Mouse (Mus musculus) embryonic facial prominence, embryonic 13.5 days (tissue): Measurements from ENCODE around the gene Pkn2. TPM values are rescaled to one million over a fixed set of nuclear protein-coding genes. Genes with fewer than 3 reads are reported as not detected.

Source experiments
- ATAC-seq: fragments of 200-750 bp; cut with Nextera tagmentation; 2 replicates; pipeline ENCODE4 v1.8.0; 2017; ENCODE audit warnings: low read depth; ENCODE audit not compliant: insufficient number of reproducible peaks, insufficient read depth, low FRiP score, low TSS enrichment
- H3K27ac ChIP-seq: fragments of 300-500 bp; sonication (generic); 2 replicates; pipeline ENCODE4 v1.5.1; 2015; ENCODE audit warnings: moderate library complexity, mild to moderate bottlenecking, inconsistent platforms
- H3K27me3 ChIP-seq: fragments of 300-500 bp; sonication (generic); 2 replicates; pipeline ENCODE4 v1.6.1; 2015; ENCODE audit warnings: mild to moderate bottlenecking, inconsistent platforms
- H3K36me3 ChIP-seq: fragments of 300-500 bp; sonication (generic); 2 replicates; pipeline ENCODE4 v1.6.1; 2015; ENCODE audit warnings: mild to moderate bottlenecking, inconsistent platforms
- H3K4me1 ChIP-seq: fragments of 300-500 bp; sonication (generic); 2 replicates; pipeline ENCODE4 v1.6.1; 2015; ENCODE audit warnings: inconsistent platforms
- H3K4me2 ChIP-seq: fragments of 300-500 bp; sonication (generic); 2 replicates; pipeline ENCODE4 v1.6.1; 2015; ENCODE audit warnings: moderate library complexity, mild to moderate bottlenecking, inconsistent platforms
- H3K4me3 ChIP-seq: fragments of 300-500 bp; sonication (generic); 2 replicates; pipeline ENCODE4 v1.5.1; 2015; ENCODE audit warnings: mild to moderate bottlenecking, inconsistent platforms
- H3K9ac ChIP-seq: fragments of 300-500 bp; sonication (generic); 2 replicates; pipeline ENCODE4 v1.6.1; 2015; ENCODE audit warnings: mild to moderate bottlenecking, inconsistent platforms
- H3K9me3 ChIP-seq: fragments of 300-500 bp; sonication (generic); 2 replicates; pipeline ENCODE4 v1.6.1; 2016; ENCODE audit warnings: inconsistent platforms
- WGBS: fragments of 180-500 bp; shearing (Covaris S2); methylation state at CpG from one replicate; pipeline ENCODE4 v1.1.7; 2015; ENCODE audit warnings: mixed read lengths; 5-methylcytosine and 5-hydroxymethylcytosine counted together
- polyA plus RNA-seq: library from polyadenylated mRNA; unstranded; fragments of >200 nt; fragmentation: Nextera tagmentation; extraction: Ambion mirVana; gene quantifications from 2 replicates; pipeline ENCODE4 v1.2.1, GENCODE M21; 2015

The Pkn2 gene
- polyA plus RNA-seq, 1 experiment from 2014 or later, result 50.6 TPM

GRCm38 (mm10) chr3:142764995-142765777 is 116.6 kb downstream of the Pkn2 start, which contains the start of gene Gtf2b:
Gtf2b (plus strand) TSS chr3:142765045.
- peak within 1 kb of the TSS; percentile 95 for H3K9ac ChIP-seq
- peak within 1 kb of the TSS; percentile 91 for H3K27ac ChIP-seq
- H3K27me3 ChIP-seq, result no peaks in the 10 kb centered on the region
- no peaks in the 10 kb centered on the region for H3K36me3 ChIP-seq
- peak; percentile 97 for ATAC-seq
- peak within 1 kb of the TSS; percentile 89 for H3K4me3 ChIP-seq
- under 1% methylated on average over 64 of the region's 64 CpGs for WGBS
- H3K9me3 ChIP-seq, result no peaks in the 10 kb centered on the region
- peaks cover 14% of the 10 kb centered on the region for H3K4me1 ChIP-seq
- peak within 1 kb of the TSS; percentile 84 for H3K4me2 ChIP-seq

- Histone ChIP-seq H3K4me1 (0 out of 2 replicates have a peak, but pooled peaks cover 3% of the 10 kb centered on the region), H3K4me2 (no peak overlapping the region), H3K27ac (no peak overlapping the region), H3K27me3 (no peaks in the 10 kb centered on the region), H3K9ac (no peak overlapping the region), H3K4me3 (no peak overlapping the region), H3K36me3 (no peaks in the 10 kb centered on the region), H3K9me3 (no peaks in the 10 kb centered on the region)
- 78% methylated on average over 6 of the region's 6 CpGs for WGBS
- ATAC-seq, result no peak
These were observed 121.4 kb downstream of the Pkn2 start for GRCm38 (mm10) chr3:142760356-142760755.

GRCm38 (mm10) chr3:142758593-142758992 is 123.2 kb downstream of the Pkn2 start:
- 77% methylated on average over 7 of the region's 7 CpGs for WGBS
- no peak overlapping the region for H3K27ac ChIP-seq
- H3K9me3 ChIP-seq, result no peaks in the 10 kb centered on the region
- no peaks in the 10 kb centered on the region for H3K27me3 ChIP-seq
- H3K9ac ChIP-seq, result no peak overlapping the region
- no peak for ATAC-seq
- no peak overlapping the region for H3K4me3 ChIP-seq
- no peak overlapping the region for H3K4me2 ChIP-seq
- H3K36me3 ChIP-seq, result no peaks in the 10 kb centered on the region
- H3K4me1 ChIP-seq, result 0 out of 2 replicates have a peak, but pooled peaks cover 3% of the 10 kb centered on the region

- no peak overlapping the region for H3K9ac ChIP-seq
- H3K27me3 ChIP-seq, result no peaks in the 10 kb centered on the region
- no peaks in the 10 kb centered on the region for H3K9me3 ChIP-seq
- H3K36me3 ChIP-seq, result no peaks in the 10 kb centered on the region
- ATAC-seq, result no peak
- 0 out of 2 replicates have a peak, but pooled peaks cover 3% of the 10 kb centered on the region for H3K4me1 ChIP-seq
- H3K4me2 ChIP-seq, result no peak overlapping the region
- WGBS, result 40% methylated on average over 12 of the region's 12 CpGs
- H3K4me3 ChIP-seq, result no peak overlapping the region
- H3K27ac ChIP-seq, result no peak overlapping the region
These were observed 124.0 kb downstream of the Pkn2 start for GRCm38 (mm10) chr3:142757841-142758240.

- Histone ChIP-seq H3K9ac (no peak overlapping the region), H3K4me2 (no peak overlapping the region), H3K9me3 (no peaks in the 10 kb centered on the region), H3K4me3 (no peak overlapping the region), H3K4me1 (0 out of 2 replicates have a peak, but pooled peaks cover 3% of the 10 kb centered on the region), H3K36me3 (no peaks in the 10 kb centered on the region), H3K27ac (no peak overlapping the region), H3K27me3 (no peaks in the 10 kb centered on the region)
- no peak for ATAC-seq
- 67% methylated on average over 18 of the region's 18 CpGs for WGBS
These were observed 126.5 kb downstream of the Pkn2 start for GRCm38 (mm10) chr3:142755132-142755867.

- ATAC-seq, result no peak
- WGBS, result 83% methylated on average over 16 of the region's 16 CpGs
- Histone ChIP-seq H3K4me3 (no peak overlapping the region), H3K9ac (no peak overlapping the region), H3K36me3 (no peaks in the 10 kb centered on the region), H3K9me3 (no peaks in the 10 kb centered on the region), H3K27ac (no peak overlapping the region), H3K4me2 (no peak overlapping the region), H3K4me1 (no peaks in the 10 kb centered on the region), H3K27me3 (no peaks in the 10 kb centered on the region)
These were observed 132.7 kb downstream of the Pkn2 start for GRCm38 (mm10) chr3:142749131-142749530.

- no peaks in the 10 kb centered on the region for H3K4me1 ChIP-seq
- H3K27me3 ChIP-seq, result no peaks in the 10 kb centered on the region
- no peak overlapping the region for H3K27ac ChIP-seq
- WGBS, result 93% methylated on average over 7 of the region's 7 CpGs
- H3K9ac ChIP-seq, result no peak overlapping the region
- H3K9me3 ChIP-seq, result no peaks in the 10 kb centered on the region
- H3K4me3 ChIP-seq, result no peak overlapping the region
- H3K36me3 ChIP-seq, result no peaks in the 10 kb centered on the region
- no peak for ATAC-seq
- no peak overlapping the region for H3K4me2 ChIP-seq
These were observed 134.1 kb downstream of the Pkn2 start for GRCm38 (mm10) chr3:142747673-142748072.

GRCm38 (mm10) chr3:142745076-142745475 is 136.7 kb downstream of the Pkn2 start:
- no peak for ATAC-seq
- 95% methylated on average over 2 of the region's 2 CpGs for WGBS
- no peak overlapping the region for H3K4me3 ChIP-seq
- no peaks in the 10 kb centered on the region for H3K9me3 ChIP-seq
- H3K27ac ChIP-seq, result no peak overlapping the region
- no peak overlapping the region for H3K9ac ChIP-seq
- H3K27me3 ChIP-seq, result no peaks in the 10 kb centered on the region
- no peaks in the 10 kb centered on the region for H3K4me1 ChIP-seq
- H3K4me2 ChIP-seq, result no peak overlapping the region
- no peaks in the 10 kb centered on the region for H3K36me3 ChIP-seq

GRCm38 (mm10) chr3:142743973-142744898 is 137.6 kb downstream of the Pkn2 start:
- H3K9ac ChIP-seq, result no peak overlapping the region
- 61% methylated on average over 21 of the region's 21 CpGs for WGBS
- no peak for ATAC-seq

More at GRCm38 (mm10) chr3:142743973-142744898, 137.6 kb downstream of the Pkn2 start:
- H3K4me3 ChIP-seq, result no peak overlapping the region
- H3K4me1 ChIP-seq, result no peaks in the 10 kb centered on the region
- H3K27me3 ChIP-seq, result no peaks in the 10 kb centered on the region
- H3K27ac ChIP-seq, result no peak overlapping the region
- no peaks in the 10 kb centered on the region for H3K36me3 ChIP-seq
- no peak overlapping the region for H3K4me2 ChIP-seq
- H3K9me3 ChIP-seq, result no peaks in the 10 kb centered on the region
